Mouse (Mus musculus) testis, adult 2 months (tissue): Measurements from ENCODE around the gene E330009J07Rik.

Experiments
- CTCF ChIP-seq: fragments of 200-500 bp; IDR thresholded peaks from 2 replicates; pipeline ENCODE4 v1.5.1; 2012; ENCODE audit warnings: low read depth, mild to moderate bottlenecking, inconsistent platforms, low read length, moderate library complexity; ENCODE audit not compliant: control insufficient read depth, insufficient read depth, insufficient replicate concordance
- POLR2A ChIP-seq: fragments of 200-500 bp; IDR thresholded peaks from 2 replicates; pipeline ENCODE4 v1.6.1; 2012; ENCODE audit warnings: low read depth, mild to moderate bottlenecking, inconsistent platforms, low read length, moderate library complexity; ENCODE audit not compliant: control insufficient read depth

DNA sequence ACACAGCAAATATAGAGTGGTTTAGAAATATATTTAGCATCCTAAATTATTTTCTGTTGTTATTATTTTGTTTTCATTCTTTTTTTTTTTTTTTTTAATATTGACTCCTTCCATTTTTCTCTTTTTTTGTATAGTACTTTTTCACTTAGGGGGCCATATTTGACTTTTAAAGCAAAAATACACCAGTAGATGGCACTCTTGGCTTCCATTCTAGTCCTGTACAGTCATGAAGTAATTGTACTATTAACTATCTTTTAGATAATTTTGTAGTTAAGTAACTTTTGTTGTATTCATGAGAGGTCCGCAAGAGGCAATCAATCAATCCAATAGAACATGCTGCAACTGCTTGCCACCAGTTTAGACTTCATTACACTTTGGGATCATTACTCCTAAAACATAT lies 43.8 kb upstream of the E330009J07Rik start:
- TF ChIP-seq CTCF, result no peak
- TF ChIP-seq POLR2A, result no peak
